Mouse (Mus musculus): ENCODE measurements at regions not wholly inside any gene's neighbourhood (a gene's known extent, or its start where the extent isn't known, plus 50 kb on each side); places are given as distances from the start of the nearest gene placed in this dataset.

GRCm38 (mm10) chr13:39823346-39823954 lies 537.8 kb downstream of the Ofcc1 start:
- no peak for DNase-seq (ENCODE audit: extremely low read depth, low read depth, low spot score)

GRCm38 (mm10) chr13:39774554-39774953 lies 586.7 kb downstream of the Ofcc1 start:
- no peak for DNase-seq (ENCODE audit: extremely low read depth, low read depth, low spot score)

- DNase-seq (ENCODE audit: extremely low read depth, low read depth, low spot score) = no peak
Observed at GRCm38 (mm10) chr13:39774111-39774510, 587.1 kb downstream of the Ofcc1 start.

- no peak for DNase-seq (ENCODE audit: extremely low read depth, low read depth, low spot score)
Observed at GRCm38 (mm10) chr13:39769228-39769627, 592.0 kb downstream of the Ofcc1 start.

GRCm38 (mm10) chr13:39766897-39767296 lies 594.4 kb downstream of the Ofcc1 start:
- DNase-seq (ENCODE audit: extremely low read depth, low read depth, low spot score) = no peak
